Mouse (Mus musculus) thymus, postnatal 4 days (tissue): ENCODE results near the gene Ergic2.
A peak's percentile ranks its signal among the peaks of the same experiment; 100 is the strongest.

Source experiments
- DNase-seq: peaks from one replicate; pipeline ENCODE4 v3.0.0; 2021

The Ergic2 gene

GRCm38 (mm10) chr6:148211897-148212680 lies at the start of gene Ergic2:
Gene Ergic2 (minus strand): TSS chr6:148212374.
- DNase-seq, result peak; percentile 90

- DNase-seq, result no peak
Observed at GRCm38 (mm10) chr6:148260729-148261101, 48.5 kb upstream of the Ergic2 start.

GRCm38 (mm10) chr6:148259979-148260728 lies 48.0 kb upstream of the Ergic2 start:
- no peak for DNase-seq

GRCm38 (mm10) chr6:148259074-148259473 lies 46.9 kb upstream of the Ergic2 start:
- no peak for DNase-seq

- no peak for DNase-seq
Observed at GRCm38 (mm10) chr6:148257805-148258204, 45.6 kb upstream of the Ergic2 start.

GRCm38 (mm10) chr6:148256109-148256508 lies 43.9 kb upstream of the Ergic2 start:
- no peak for DNase-seq

GRCm38 (mm10) chr6:148255395-148256053 lies 43.4 kb upstream of the Ergic2 start:
- DNase-seq, result no peak

- DNase-seq, result no peak
Observed at GRCm38 (mm10) chr6:148249221-148249620, 37.0 kb upstream of the Ergic2 start.

- DNase-seq, result peak; percentile 46
Observed at GRCm38 (mm10) chr6:148248625-148249024, 36.5 kb upstream of the Ergic2 start.

- no peak for DNase-seq
Observed at GRCm38 (mm10) chr6:148246544-148246943, 34.4 kb upstream of the Ergic2 start.

GRCm38 (mm10) chr6:148244836-148245235 lies 32.7 kb upstream of the Ergic2 start:
- DNase-seq, result no peak

GRCm38 (mm10) chr6:148242304-148242703 lies 30.1 kb upstream of the Ergic2 start:
- DNase-seq, result no peak

- DNase-seq, result no peak
Observed at GRCm38 (mm10) chr6:148241685-148242084, 29.5 kb upstream of the Ergic2 start.

GRCm38 (mm10) chr6:148239311-148239710 lies 27.1 kb upstream of the Ergic2 start:
- no peak for DNase-seq

- DNase-seq, result no peak
Observed at GRCm38 (mm10) chr6:148237453-148237852, 25.3 kb upstream of the Ergic2 start.

GRCm38 (mm10) chr6:148234105-148234828 lies 22.1 kb upstream of the Ergic2 start:
- DNase-seq, result no peak

- no peak for DNase-seq
Observed at GRCm38 (mm10) chr6:148227542-148227941, 15.4 kb upstream of the Ergic2 start.

GRCm38 (mm10) chr6:148222686-148223085 lies 10.5 kb upstream of the Ergic2 start:
- DNase-seq, result no peak

GRCm38 (mm10) chr6:148218235-148219076 lies 6.3 kb upstream of the Ergic2 start:
- DNase-seq, result no peak

GRCm38 (mm10) chr6:148216752-148217151 lies 4.6 kb upstream of the Ergic2 start:
- DNase-seq, result no peak

- peak; percentile 63 for DNase-seq
Observed at GRCm38 (mm10) chr6:148214765-148215164, 2.6 kb upstream of the Ergic2 start.

- no peak for DNase-seq
Observed at GRCm38 (mm10) chr6:148211391-148211876, 740 bp downstream of the Ergic2 start.
